Mouse (Mus musculus) neural tube, embryonic 12.5 days (tissue): ENCODE measurements around the gene Tmed6. TPM values are rescaled to one million over a fixed set of nuclear protein-coding genes. Genes with fewer than 3 reads are reported as not detected.
"Not testable (repeated sequence)": the region's sequence is repeated elsewhere in the genome, so short reads cannot be mapped to it uniquely, and the experiment has no call there.

Source experiments
- ATAC-seq: fragments of 200-750 bp; cut with Nextera tagmentation; 2 replicates; pipeline ENCODE4 v1.8.0; 2017; ENCODE audit warnings: low read depth, mild to moderate bottlenecking, moderate TSS enrichment, moderate library complexity; ENCODE audit not compliant: low FRiP score
- H3K27ac ChIP-seq: fragments of 300-500 bp; sonication (generic); 2 replicates; pipeline ENCODE4 v1.5.1; 2016
- H3K27me3 ChIP-seq: fragments of 300-500 bp; sonication (generic); replicated peaks from 2 replicates; pipeline ENCODE4 v1.6.1; 2016; ENCODE audit warnings: mild to moderate bottlenecking
- H3K36me3 ChIP-seq: fragments of 300-500 bp; sonication (generic); 2 replicates; pipeline ENCODE4 v1.6.1; 2016; ENCODE audit warnings: mild to moderate bottlenecking
- H3K4me1 ChIP-seq: fragments of 300-500 bp; sonication (generic); 2 replicates; pipeline ENCODE4 v1.6.1; 2016
- H3K4me2 ChIP-seq: fragments of 300-500 bp; sonication (generic); replicated peaks from 2 replicates; pipeline ENCODE4 v1.6.1; 2016; ENCODE audit warnings: mild to moderate bottlenecking
- H3K4me3 ChIP-seq: fragments of 300-500 bp; sonication (generic); 2 replicates; pipeline ENCODE4 v1.5.1; 2016
- H3K9ac ChIP-seq: fragments of 300-500 bp; sonication (generic); 2 replicates; pipeline ENCODE4 v1.6.1; 2016; ENCODE audit warnings: mild to moderate bottlenecking
- H3K9me3 ChIP-seq: fragments of 300-500 bp; sonication (generic); 2 replicates; pipeline ENCODE4 v1.6.1; 2016; ENCODE audit warnings: mild to moderate bottlenecking
- WGBS: fragments of 180-500 bp; shearing (Covaris S2); methylation state at CpG from one replicate; pipeline ENCODE4 v1.1.7; 2016; 5-methylcytosine and 5-hydroxymethylcytosine counted together
- polyA plus RNA-seq: library from polyadenylated mRNA; unstranded; fragments of >200 nt; fragmentation: Nextera tagmentation; extraction: Ambion mirVana; gene quantifications from 2 replicates; pipeline ENCODE4 v1.2.1, GENCODE M21; 2016

Tmed6 gene
- not detected in 2 replicates for polyA plus RNA-seq

DNA sequence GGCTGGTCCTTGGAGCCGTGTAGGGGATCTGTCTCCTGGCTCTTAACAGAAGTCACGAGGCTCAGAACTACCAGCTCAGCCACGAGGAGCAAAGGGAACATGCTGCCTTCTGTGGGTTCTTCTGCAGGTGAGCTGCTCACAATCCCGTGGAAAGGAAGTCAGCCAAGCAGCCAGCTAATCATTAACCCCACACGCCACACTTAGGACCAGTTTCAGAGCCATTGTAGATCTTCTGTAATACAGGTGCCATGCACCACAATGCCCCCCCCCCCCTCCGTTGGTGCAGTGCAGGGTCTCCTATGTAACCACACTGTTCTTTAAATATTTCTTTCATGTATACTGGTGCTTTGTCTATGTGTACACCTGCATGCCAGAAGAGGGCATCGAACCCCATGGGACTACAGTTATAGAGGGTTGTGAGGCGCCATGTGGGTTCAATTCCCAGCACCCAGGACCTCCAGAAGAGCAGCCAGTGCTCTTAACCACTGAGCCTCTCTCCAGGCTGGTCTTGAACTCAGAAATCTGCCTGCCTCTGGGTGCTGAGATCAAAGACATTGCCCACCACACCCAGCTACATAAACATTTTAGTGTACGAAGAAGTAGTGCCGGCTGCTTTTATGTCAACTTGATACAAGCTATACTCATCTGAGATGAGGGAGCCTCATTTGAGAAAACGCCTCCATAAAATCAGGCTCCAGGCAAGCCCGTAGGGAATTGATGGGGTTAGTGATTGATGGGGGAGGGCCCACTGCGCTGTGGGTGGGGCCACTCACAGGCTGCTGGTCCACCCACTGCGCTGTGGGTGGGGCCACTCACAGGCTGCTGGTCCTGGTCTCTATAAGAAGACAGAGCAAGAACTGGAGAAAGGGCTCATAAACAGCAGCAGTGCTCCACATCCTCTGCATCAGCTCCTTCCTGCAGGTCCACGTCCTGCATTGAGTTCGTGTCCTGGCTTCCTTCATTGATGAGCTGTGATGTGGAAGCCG, at the start of gene Tmed6:
TSS of gene Tmed6 (minus strand) at position 134 of the 986 bp plus-strand sequence.
- H3K9ac ChIP-seq: no peak within 1 kb of the TSS
- no peak for ATAC-seq
- H3K9me3 ChIP-seq: no peaks in the 10 kb centered on the region
- H3K27me3 ChIP-seq: no peaks in the 10 kb centered on the region
- no peak within 1 kb of the TSS for H3K4me2 ChIP-seq
- no peak within 1 kb of the TSS for H3K4me3 ChIP-seq
- WGBS: 59% methylated on average over 17 of the region's 17 CpGs
- H3K27ac ChIP-seq: no peak within 1 kb of the TSS
- peaks cover 18% of the 10 kb centered on the region for H3K36me3 ChIP-seq
- no peaks in the 10 kb centered on the region for H3K4me1 ChIP-seq

DNA sequence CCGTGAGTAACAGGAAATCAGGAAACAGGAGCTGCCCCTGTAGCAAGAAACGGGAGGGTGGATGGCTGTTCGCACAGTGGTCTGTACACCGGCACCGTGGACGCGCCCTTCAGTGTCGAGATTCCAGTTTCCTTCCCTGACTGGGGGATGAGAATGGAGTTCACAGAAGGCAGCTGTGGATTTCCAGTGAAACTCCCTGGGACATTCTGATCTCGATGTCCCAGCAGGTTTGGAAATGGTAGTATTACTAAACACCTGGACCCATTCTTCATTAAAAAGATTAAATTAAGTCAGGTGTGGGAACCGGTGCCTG, 49.5 kb upstream of the Tmed6 start:
- no peaks in the 10 kb centered on the region for H3K9me3 ChIP-seq
- no peak overlapping the region for H3K27ac ChIP-seq
- no peak for ATAC-seq
- no peaks in the 10 kb centered on the region for H3K36me3 ChIP-seq
- WGBS: 86% methylated on average over 10 of the region's 10 CpGs
- no peak overlapping the region for H3K4me3 ChIP-seq
- H3K4me2 ChIP-seq: no peak overlapping the region
- no peaks in the 10 kb centered on the region for H3K4me1 ChIP-seq
- no peaks in the 10 kb centered on the region for H3K27me3 ChIP-seq
- H3K9ac ChIP-seq: no peak overlapping the region

GRCm38 (mm10) chr8:107114150-107115007, 48.9 kb upstream of the Tmed6 start:
- H3K27ac ChIP-seq: no peak overlapping the region
- ATAC-seq: no peak
- H3K27me3 ChIP-seq: no peaks in the 10 kb centered on the region
- no peak overlapping the region for H3K4me2 ChIP-seq
- H3K4me1 ChIP-seq: no peaks in the 10 kb centered on the region
- no peaks in the 10 kb centered on the region for H3K36me3 ChIP-seq
- 63% methylated on average over 19 of the region's 19 CpGs for WGBS
- no peak overlapping the region for H3K9ac ChIP-seq
- H3K4me3 ChIP-seq: no peak overlapping the region
- H3K9me3 ChIP-seq: no peaks in the 10 kb centered on the region

- Histone ChIP-seq H3K27ac (no peak overlapping the region), H3K9me3 (no peaks in the 10 kb centered on the region), H3K4me3 (no peak overlapping the region), H3K4me1 (no peaks in the 10 kb centered on the region), H3K27me3 (no peaks in the 10 kb centered on the region), H3K36me3 (no peaks in the 10 kb centered on the region), H3K4me2 (no peak overlapping the region), H3K9ac (no peak overlapping the region)
- ATAC-seq: no peak
- WGBS: 50% methylated on average over 4 of the region's 4 CpGs
Observed at GRCm38 (mm10) chr8:107113209-107113608, 47.8 kb upstream of the Tmed6 start.

- H3K4me1 ChIP-seq: no peaks in the 10 kb centered on the region
- no peak overlapping the region for H3K9ac ChIP-seq
- no peaks in the 10 kb centered on the region for H3K9me3 ChIP-seq
- H3K27me3 ChIP-seq: no peaks in the 10 kb centered on the region
- no peak overlapping the region for H3K4me2 ChIP-seq
- no peak overlapping the region for H3K4me3 ChIP-seq
- H3K36me3 ChIP-seq: no peaks in the 10 kb centered on the region
- no peak for ATAC-seq
- 90% methylated on average over 10 of the region's 11 CpGs for WGBS
- H3K27ac ChIP-seq: no peak overlapping the region
Observed at GRCm38 (mm10) chr8:107111340-107112105, 46.1 kb upstream of the Tmed6 start.

GRCm38 (mm10) chr8:107110629-107111330, 45.3 kb upstream of the Tmed6 start:
- H3K27me3 ChIP-seq: no peaks in the 10 kb centered on the region
- H3K4me3 ChIP-seq: no peak overlapping the region
- ATAC-seq: no peak
- H3K9ac ChIP-seq: no peak overlapping the region
- no peaks in the 10 kb centered on the region for H3K4me1 ChIP-seq
- WGBS: 56% methylated on average over 9 of the region's 9 CpGs
- H3K9me3 ChIP-seq: no peaks in the 10 kb centered on the region
- H3K4me2 ChIP-seq: no peak overlapping the region
- no peaks in the 10 kb centered on the region for H3K36me3 ChIP-seq
- no peak overlapping the region for H3K27ac ChIP-seq

DNA sequence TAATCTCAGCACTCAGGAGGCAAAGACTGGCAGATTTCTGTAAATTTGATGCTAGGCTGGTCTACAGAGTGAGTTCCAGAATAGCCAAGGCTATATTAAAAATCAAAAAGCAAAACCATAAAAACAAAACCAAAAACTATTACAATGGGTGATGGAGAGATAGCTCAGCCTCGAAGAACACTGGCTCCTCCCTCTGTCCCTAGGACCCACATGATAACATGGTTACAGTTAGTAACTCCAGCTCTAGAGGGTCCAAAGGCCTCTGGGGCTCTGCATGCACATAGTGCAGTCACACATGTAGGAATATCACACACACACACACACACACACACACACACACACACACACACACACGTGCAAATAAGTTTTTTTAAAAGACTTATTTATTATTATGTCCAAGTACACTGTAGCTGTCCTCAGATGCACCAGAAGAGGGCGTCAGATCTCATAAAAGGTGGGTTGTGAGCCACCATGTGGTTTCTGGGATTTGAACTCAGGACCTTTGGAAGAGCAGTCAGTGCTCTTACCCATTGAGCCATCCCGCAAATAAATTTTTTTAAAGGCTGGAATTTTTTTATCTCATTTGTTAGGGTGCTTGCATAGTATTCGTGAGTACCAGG, 44.5 kb upstream of the Tmed6 start:
- WGBS: 78% methylated on average over 5 of the region's 5 CpGs
- Histone ChIP-seq H3K27me3 (no peaks in the 10 kb centered on the region), H3K4me3 (no peak overlapping the region), H3K36me3 (no peaks in the 10 kb centered on the region), H3K9ac (no peak overlapping the region), H3K9me3 (no peaks in the 10 kb centered on the region), H3K4me1 (no peaks in the 10 kb centered on the region), H3K27ac (no peak overlapping the region), H3K4me2 (no peak overlapping the region)
- no peak for ATAC-seq

- ATAC-seq: no peak
- Histone ChIP-seq H3K27ac (no peak overlapping the region), H3K9me3 (no peaks in the 10 kb centered on the region)
Observed at GRCm38 (mm10) chr8:107108978-107109720, 43.7 kb upstream of the Tmed6 start.

DNA sequence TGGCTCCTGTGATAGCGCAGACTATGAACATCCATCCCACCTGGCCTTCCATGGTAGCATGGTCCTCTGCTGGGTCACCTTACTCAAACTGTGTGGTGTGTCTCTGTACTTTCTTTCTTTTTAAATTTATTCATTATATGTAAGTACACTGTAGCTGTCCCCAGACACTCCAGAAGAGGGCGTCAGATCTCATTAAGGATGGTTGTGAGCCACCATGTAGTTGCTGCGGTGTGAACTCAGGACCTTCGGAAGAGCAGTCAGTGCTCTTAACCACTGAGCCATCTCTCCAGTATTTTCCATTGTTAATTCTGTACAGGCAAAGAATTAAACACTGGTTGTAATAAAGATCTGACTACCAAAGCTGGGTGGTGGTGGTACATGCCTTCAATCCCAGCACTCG, 42.6 kb upstream of the Tmed6 start:
- WGBS: 92% methylated on average over 5 of the region's 5 CpGs
- not testable (repeated sequence) for ATAC-seq, H3K9me3 ChIP-seq

More at GRCm38 (mm10) chr8:107108978-107109720, 43.7 kb upstream of the Tmed6 start:
- no peak overlapping the region for H3K9ac ChIP-seq
- WGBS: 75% methylated on average over 23 of the region's 23 CpGs
- no peak overlapping the region for H3K4me3 ChIP-seq
- H3K36me3 ChIP-seq: no peaks in the 10 kb centered on the region
- H3K27me3 ChIP-seq: no peaks in the 10 kb centered on the region
- H3K4me2 ChIP-seq: no peak overlapping the region
- H3K4me1 ChIP-seq: no peaks in the 10 kb centered on the region

DNA sequence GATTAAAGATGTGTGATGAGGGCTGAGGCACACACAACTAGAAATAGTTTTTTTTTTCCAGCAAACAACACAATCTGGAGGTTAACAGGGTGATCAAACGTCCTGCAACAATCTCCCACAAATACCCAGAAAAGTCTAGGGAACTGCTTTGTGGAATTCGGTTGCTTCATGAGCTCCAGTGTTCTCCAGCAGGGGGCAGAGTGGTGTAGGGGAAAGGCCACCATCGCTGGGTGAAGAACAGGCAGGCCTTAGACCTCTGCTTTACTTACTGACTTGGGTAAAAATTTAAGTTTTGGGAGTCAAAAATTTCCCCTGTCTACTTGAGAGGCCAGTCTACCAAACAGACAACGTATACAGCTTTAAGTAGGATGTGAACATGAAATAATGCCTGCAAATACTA, 39.1 kb upstream of the Tmed6 start:
- no peaks in the 10 kb centered on the region for H3K9me3 ChIP-seq
- 9% methylated on average over 4 of the region's 4 CpGs for WGBS
- H3K9ac ChIP-seq: no peak overlapping the region
- H3K4me3 ChIP-seq: no peak overlapping the region
- no peak overlapping the region for H3K27ac ChIP-seq
- no peaks in the 10 kb centered on the region for H3K36me3 ChIP-seq
- no peaks in the 10 kb centered on the region for H3K27me3 ChIP-seq
- H3K4me2 ChIP-seq: no peak overlapping the region
- no peak for ATAC-seq
- no peaks in the 10 kb centered on the region for H3K4me1 ChIP-seq

More for the DNA sequence above, 42.6 kb upstream of the Tmed6 start:
- H3K27me3 ChIP-seq, H3K36me3 ChIP-seq, H3K4me3 ChIP-seq, H3K4me1 ChIP-seq, H3K9ac ChIP-seq, H3K4me2 ChIP-seq, H3K27ac ChIP-seq: not testable (repeated sequence)

- no peaks in the 10 kb centered on the region for H3K36me3 ChIP-seq
- H3K4me3 ChIP-seq: no peak overlapping the region
- H3K27me3 ChIP-seq: no peaks in the 10 kb centered on the region
- H3K9ac ChIP-seq: no peak overlapping the region
- no peaks in the 10 kb centered on the region for H3K4me1 ChIP-seq
- no peak overlapping the region for H3K27ac ChIP-seq
- no peak overlapping the region for H3K4me2 ChIP-seq
- WGBS: 90% methylated on average over 2 of the region's 2 CpGs
- ATAC-seq: no peak
- H3K9me3 ChIP-seq: no peaks in the 10 kb centered on the region
Observed at GRCm38 (mm10) chr8:107100635-107101034, 35.2 kb upstream of the Tmed6 start.
